Mouse (Mus musculus) CD4-positive helper T cell, adult 2 months (primary cell): ENCODE data around the gene Csf1.

Experiments used
- DNase-seq: peaks from one replicate; pipeline ENCODE4 v3.0.0-alpha.2; 2012; ENCODE audit warnings: low read depth, missing footprints, low spot score

Csf1 gene

GRCm38 (mm10) chr3:107759929-107760581 is at the start of gene Csf1:
Gene Csf1 (minus strand): TSS chr3:107760469.
- DNase-seq: peak; percentile 83

GRCm38 (mm10) chr3:107808013-107808750 is 47.9 kb upstream of the Csf1 start:
- DNase-seq: no peak

GRCm38 (mm10) chr3:107807386-107807974 is 47.2 kb upstream of the Csf1 start:
- DNase-seq: peak; percentile 43

GRCm38 (mm10) chr3:107806916-107807315 is 46.6 kb upstream of the Csf1 start:
- DNase-seq: no peak

GRCm38 (mm10) chr3:107804799-107805198 is 44.5 kb upstream of the Csf1 start:
- DNase-seq: no peak

- no peak for DNase-seq
Measured at GRCm38 (mm10) chr3:107802185-107802946, 42.1 kb upstream of the Csf1 start.

- DNase-seq: no peak
Measured at GRCm38 (mm10) chr3:107798946-107799345, 38.7 kb upstream of the Csf1 start.

GRCm38 (mm10) chr3:107796191-107796983 is 36.1 kb upstream of the Csf1 start:
- peak; percentile 82 for DNase-seq

- no peak for DNase-seq
Measured at GRCm38 (mm10) chr3:107794890-107795289, 34.6 kb upstream of the Csf1 start.

GRCm38 (mm10) chr3:107793300-107794201 is 33.3 kb upstream of the Csf1 start:
- DNase-seq: peak; percentile 21

- DNase-seq: no peak
Measured at GRCm38 (mm10) chr3:107792736-107793135, 32.5 kb upstream of the Csf1 start.

- no peak for DNase-seq
Measured at GRCm38 (mm10) chr3:107790766-107791303, 30.6 kb upstream of the Csf1 start.

- no peak for DNase-seq
Measured at GRCm38 (mm10) chr3:107790227-107790626, 30.0 kb upstream of the Csf1 start.

- DNase-seq: no peak
Measured at GRCm38 (mm10) chr3:107788885-107789284, 28.6 kb upstream of the Csf1 start.

GRCm38 (mm10) chr3:107787613-107788501 is 27.6 kb upstream of the Csf1 start:
- no peak for DNase-seq

- DNase-seq: no peak
Measured at GRCm38 (mm10) chr3:107786980-107787612, 26.8 kb upstream of the Csf1 start.

- DNase-seq: no peak
Measured at GRCm38 (mm10) chr3:107786344-107786743, 26.1 kb upstream of the Csf1 start.

GRCm38 (mm10) chr3:107785546-107785945 is 25.3 kb upstream of the Csf1 start:
- no peak for DNase-seq
